ENCODE assay signal across 12 mouse cellular contexts in genomic region chr12:73708498-73708897, GRCm38 (mm10).
DNase-seq lines count a peak whose midpoint lies in the region; ATAC-seq and TF ChIP-seq lines count a peak whose summit lies in the region.
"Had no signal": no experiment of that assay in that cellular context is flagged by ENCODE, and none has a peak within 500 bp of the region (broad histone marks: within the 10 kb centered on the region; RNA-seq: fewer than 3 reads in every experiment).

No protein-coding gene starts in this region.

- no peak overlapping the region for H3K4me3 ChIP-seq in heart, embryonic 12.5 days
- no peak overlapping the region for H3K4me3 ChIP-seq in kidney, postnatal 0 days (replicated peaks; ENCODE audit: low read depth, low read length)
- no peak overlapping the region for H3K4me3 ChIP-seq in embryonic facial prominence, embryonic 10.5 days
- no peak overlapping the region for H3K4me3 ChIP-seq in limb, embryonic 12.5 days (replicated peaks)
- H3K4me3 ChIP-seq: erythroblast, embryonic 14.5 days; liver, embryonic 13.5 days had no signal

- peak; percentile 49; the same call in 1 of the 2 replicates for ATAC-seq in heart, embryonic 12.5 days (ENCODE audit: insufficient number of reproducible peaks, low FRiP score)
- ATAC-seq in kidney, postnatal 0 days (replicated peaks; ENCODE audit: low FRiP score, low read depth): no peak; the same call in 1 of the 2 replicates
- ATAC-seq in limb, embryonic 12.5 days (ENCODE audit: insufficient number of reproducible peaks, insufficient read depth, low FRiP score, low TSS enrichment, low read depth): no peak
- no peak for ATAC-seq in megakaryocyte, adult 5-6 weeks (ENCODE audit: poor library complexity, severe bottlenecking)

- H3K9me3 ChIP-seq in heart, embryonic 12.5 days (replicated peaks): no peaks in the 10 kb centered on the region
- H3K9me3 ChIP-seq in kidney, postnatal 0 days (replicated peaks; ENCODE audit: low read length): no peaks in the 10 kb centered on the region
- H3K9me3 ChIP-seq in embryonic facial prominence, embryonic 10.5 days: no peaks in the 10 kb centered on the region
- no peaks in the 10 kb centered on the region for H3K9me3 ChIP-seq in limb, embryonic 12.5 days
- H3K9me3 ChIP-seq: liver, embryonic 13.5 days had no signal

- TF ChIP-seq CTCF in kidney, postnatal 0 days (IDR thresholded peaks at IDR 0.05; ENCODE audit: low read depth): no peak; the same call in 1 of the 2 replicates

- no peak overlapping the region for H3K4me2 ChIP-seq in heart, embryonic 12.5 days
- no peak overlapping the region for H3K4me2 ChIP-seq in kidney, postnatal 0 days (ENCODE audit: low read length)
- no peak overlapping the region for H3K4me2 ChIP-seq in limb, embryonic 12.5 days
- H3K4me2 ChIP-seq: liver, embryonic 13.5 days had no signal

- no peak for DNase-seq in heart, adult 8-10 months (ENCODE audit: low spot score)
- DNase-seq in kidney, postnatal 0 days (ENCODE audit: low spot score): peak; percentile 48
- no peak for DNase-seq in kidney, adult 11 months
- DNase-seq in embryonic facial prominence, embryonic 10.5 days (ENCODE audit: low spot score): no peak
- DNase-seq in urinary bladder, postnatal 4 days (ENCODE audit: low spot score in 2 of 2): no peak
- DNase-seq: liver, embryonic 13.5 days; thymus, adult 18-20 months had no signal

- peak overlapping the region; percentile 18; the same call in 1 of the 2 replicates for H3K27ac ChIP-seq in heart, embryonic 12.5 days (ENCODE audit: poor library complexity, severe bottlenecking)
- H3K27ac ChIP-seq in kidney, postnatal 0 days: 0 out of 2 replicates have a peak overlapping the region, but pooled peaks have one; percentile 57
- peak overlapping the region; percentile 35; the same call in 1 of the 2 replicates for H3K27ac ChIP-seq in embryonic facial prominence, embryonic 10.5 days (replicated peaks)
- no peak overlapping the region for H3K27ac ChIP-seq in limb, embryonic 12.5 days
- H3K27ac ChIP-seq: liver, embryonic 13.5 days; macrophage had no signal

- H3K4me1 ChIP-seq in heart, embryonic 12.5 days (replicated peaks): peaks cover 21% of the 10 kb centered on the region
- H3K4me1 ChIP-seq in kidney, postnatal 0 days (replicated peaks; ENCODE audit: insufficient read depth, low read length): no peaks in the 10 kb centered on the region
- peaks cover 17% of the 10 kb centered on the region for H3K4me1 ChIP-seq in embryonic facial prominence, embryonic 10.5 days
- peaks cover 8% of the 10 kb centered on the region for H3K4me1 ChIP-seq in limb, embryonic 12.5 days (replicated peaks)
- H3K4me1 ChIP-seq: liver, embryonic 13.5 days had no signal

- no peaks in the 10 kb centered on the region for H3K27me3 ChIP-seq in heart, embryonic 12.5 days (replicated peaks)
- H3K27me3 ChIP-seq in kidney, postnatal 0 days (ENCODE audit: insufficient read depth, low read length): no peaks in the 10 kb centered on the region
- H3K27me3 ChIP-seq in embryonic facial prominence, embryonic 10.5 days (replicated peaks; ENCODE audit: low read depth, poor library complexity, severe bottlenecking): no peaks in the 10 kb centered on the region
- peaks cover 12% of the 10 kb centered on the region; the same call in 1 of the 2 replicates for H3K27me3 ChIP-seq in limb, embryonic 12.5 days
- H3K27me3 ChIP-seq: liver, embryonic 13.5 days had no signal

- 46% methylated on average over 5 of the region's 5 CpGs for WGBS in heart, embryonic 12.5 days
- WGBS in kidney, postnatal 0 days: 17% methylated on average over 5 of the region's 5 CpGs
- 76% methylated on average over 5 of the region's 5 CpGs for WGBS in embryonic facial prominence, embryonic 10.5 days
- 6% methylated on average over 5 of the region's 5 CpGs for WGBS in limb, embryonic 12.5 days

- H3K9ac ChIP-seq in heart, embryonic 12.5 days: 0 out of 2 replicates have a peak overlapping the region, but pooled peaks have one; percentile 5
- no peak overlapping the region for H3K9ac ChIP-seq in kidney, postnatal 0 days (ENCODE audit: low read depth, low read length)
- 0 out of 2 replicates have a peak overlapping the region, but pooled peaks have one; percentile 18 for H3K9ac ChIP-seq in limb, embryonic 12.5 days (replicated peaks)
- H3K9ac ChIP-seq: liver, embryonic 13.5 days had no signal

- no peaks in the 10 kb centered on the region for H3K36me3 ChIP-seq in heart, embryonic 12.5 days
- no peaks in the 10 kb centered on the region for H3K36me3 ChIP-seq in kidney, postnatal 0 days (ENCODE audit: insufficient read depth, low read length)
- H3K36me3 ChIP-seq in embryonic facial prominence, embryonic 10.5 days (replicated peaks): no peaks in the 10 kb centered on the region
- H3K36me3 ChIP-seq in limb, embryonic 12.5 days: no peaks in the 10 kb centered on the region
- H3K36me3 ChIP-seq: liver, embryonic 13.5 days had no signal
